Mouse (Mus musculus): Measurements from ENCODE around the gene Lamc2. TPM values are rescaled to one million over a fixed set of nuclear protein-coding genes. Genes with fewer than 3 reads are reported as not detected.

The Lamc2 gene
- polyA plus RNA-seq, 1 experiment from 2014 or later, result 0.70 TPM

DNA sequence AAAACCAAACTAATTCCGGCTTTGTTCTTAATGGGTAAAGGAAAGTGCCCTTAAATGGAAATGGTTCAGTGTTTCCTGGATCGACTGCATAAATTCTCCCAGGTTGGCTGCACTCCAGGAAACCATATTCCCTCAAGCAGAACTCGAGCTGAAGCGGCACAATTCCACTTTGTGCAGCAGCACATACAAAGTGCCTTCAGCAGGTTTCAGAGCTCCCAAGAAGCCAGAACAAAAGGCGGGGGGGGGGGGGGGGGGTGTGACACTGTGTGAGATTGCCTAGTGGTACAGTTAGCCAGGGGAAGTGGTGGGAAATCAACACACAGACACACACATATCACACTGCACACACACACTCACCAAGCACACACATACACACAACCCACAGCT is 5.7 kb upstream of the Lamc2 start:
- 0% methylated on average over 5 of the region's 5 CpGs for WGBS
- 0 out of 2 replicates have a peak, but pooled peaks cover 3% of the 10 kb centered on the region for H3K27me3 ChIP-seq (replicated peaks; ENCODE audit: control insufficient read depth, insufficient read depth, low read length)
- peak overlapping the region; percentile 10; the same call in 1 of the 2 replicates for H3K4me2 ChIP-seq (ENCODE audit: low read length)
- H3K4me1 ChIP-seq (ENCODE audit: control insufficient read depth, insufficient read depth, low read length), result peaks cover 7% of the 10 kb centered on the region
- H3K9ac ChIP-seq (ENCODE audit: low read length), result no peak overlapping the region
- 0 out of 2 replicates have a peak overlapping the region, but pooled peaks have one; percentile 54 for H3K27ac ChIP-seq (ENCODE audit: low read depth, low read length)
- ATAC-seq (peak; percentile 89), DNase-seq (ENCODE audit: low spot score) (peak; percentile 94)
- no peaks in the 10 kb centered on the region for H3K9me3 ChIP-seq (replicated peaks; ENCODE audit: control insufficient read depth, low read length)
- H3K36me3 ChIP-seq (ENCODE audit: control insufficient read depth, insufficient read depth, low read length), result no peaks in the 10 kb centered on the region
- no peak overlapping the region for H3K4me3 ChIP-seq (ENCODE audit: low read depth, low read length)

DNA sequence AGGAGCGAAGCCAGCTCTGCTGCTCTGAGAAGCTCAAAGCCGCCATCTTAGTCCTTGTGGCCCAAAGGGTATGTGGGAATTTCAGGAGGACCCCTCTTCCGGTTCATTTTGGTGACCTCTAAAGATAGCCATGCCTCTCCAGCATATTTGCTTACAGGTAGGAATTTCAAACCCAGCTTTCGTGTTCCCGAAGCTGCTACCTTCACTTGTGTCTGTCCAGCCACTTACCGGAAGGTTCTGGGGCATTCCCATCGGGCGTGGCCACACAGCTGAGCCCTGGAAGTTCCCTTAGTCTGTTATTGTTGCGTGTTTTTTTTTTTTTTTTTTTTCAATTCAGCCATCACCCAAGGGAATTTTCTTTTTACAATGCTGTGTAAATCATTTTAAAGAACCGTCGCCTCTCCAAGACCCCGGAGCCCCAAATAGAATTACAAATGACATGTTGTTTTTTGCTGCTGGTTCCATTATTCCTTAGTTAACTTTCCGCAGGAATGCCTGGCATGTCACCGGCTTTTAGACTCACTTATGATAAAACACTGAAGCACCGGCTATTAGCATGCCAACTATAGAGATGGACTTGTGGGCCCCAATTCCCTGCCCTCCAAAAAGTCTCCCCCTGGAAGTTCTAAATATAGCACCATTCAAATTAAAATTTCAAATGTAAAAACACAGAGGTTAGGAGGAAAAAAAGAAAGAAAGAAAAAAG is 5.1 kb upstream of the Lamc2 start:
- 0 out of 2 replicates have a peak, but pooled peaks cover 3% of the 10 kb centered on the region for H3K27me3 ChIP-seq (replicated peaks; ENCODE audit: control insufficient read depth, insufficient read depth, low read length)
- H3K4me2 ChIP-seq (ENCODE audit: low read length), result peak overlapping the region; percentile 10; the same call in 1 of the 2 replicates
- no peak overlapping the region for H3K27ac ChIP-seq (ENCODE audit: low read depth, low read length)
- H3K4me3 ChIP-seq (ENCODE audit: low read depth, low read length), result no peak overlapping the region
- DNase-seq (ENCODE audit: low spot score) (no peak), ATAC-seq (peak; percentile 71)
- peaks cover 7% of the 10 kb centered on the region for H3K4me1 ChIP-seq (ENCODE audit: control insufficient read depth, insufficient read depth, low read length)
- no peaks in the 10 kb centered on the region for H3K9me3 ChIP-seq (replicated peaks; ENCODE audit: control insufficient read depth, low read length)
- H3K36me3 ChIP-seq (ENCODE audit: control insufficient read depth, insufficient read depth, low read length), result no peaks in the 10 kb centered on the region
- H3K9ac ChIP-seq (ENCODE audit: low read length), result no peak overlapping the region
- 35% methylated on average over 15 of the region's 15 CpGs for WGBS

DNA sequence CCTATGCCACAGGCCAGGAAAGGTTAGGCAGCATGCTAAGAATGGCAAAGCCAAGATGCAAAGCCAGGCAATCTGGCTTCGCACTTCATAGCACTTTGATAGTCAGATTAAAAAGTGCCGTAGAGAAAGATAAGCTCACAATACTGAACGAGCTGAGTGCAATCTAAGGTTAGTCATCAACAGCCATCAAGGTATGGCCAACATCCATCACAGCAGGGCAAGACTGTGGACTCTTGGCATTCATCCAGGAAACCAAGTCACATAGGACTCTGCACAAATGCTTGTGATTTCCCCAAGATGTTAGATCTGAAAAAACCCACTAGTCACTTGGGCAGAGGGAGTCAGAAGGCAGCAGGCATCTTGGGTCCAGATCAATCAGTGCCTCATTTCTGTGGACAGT is 1.8 kb upstream of the Lamc2 start:
- DNase-seq (ENCODE audit: low spot score) (no peak), ATAC-seq (no peak)
- Histone ChIP-seq H3K36me3 (ENCODE audit: control insufficient read depth, insufficient read depth, low read length) (no peaks in the 10 kb centered on the region), H3K27ac (ENCODE audit: low read depth, low read length) (no peak overlapping the region), H3K4me1 (ENCODE audit: control insufficient read depth, insufficient read depth, low read length) (peaks cover 10% of the 10 kb centered on the region), H3K9me3 (replicated peaks; ENCODE audit: control insufficient read depth, low read length) (no peaks in the 10 kb centered on the region), H3K9ac (ENCODE audit: low read length) (no peak overlapping the region), H3K4me3 (ENCODE audit: low read depth, low read length) (no peak overlapping the region), H3K27me3 (replicated peaks; ENCODE audit: control insufficient read depth, insufficient read depth, low read length) (peaks cover 21% of the 10 kb centered on the region), H3K4me2 (ENCODE audit: low read length) (no peak overlapping the region)
- WGBS, result 72% methylated on average over 3 of the region's 3 CpGs

DNA sequence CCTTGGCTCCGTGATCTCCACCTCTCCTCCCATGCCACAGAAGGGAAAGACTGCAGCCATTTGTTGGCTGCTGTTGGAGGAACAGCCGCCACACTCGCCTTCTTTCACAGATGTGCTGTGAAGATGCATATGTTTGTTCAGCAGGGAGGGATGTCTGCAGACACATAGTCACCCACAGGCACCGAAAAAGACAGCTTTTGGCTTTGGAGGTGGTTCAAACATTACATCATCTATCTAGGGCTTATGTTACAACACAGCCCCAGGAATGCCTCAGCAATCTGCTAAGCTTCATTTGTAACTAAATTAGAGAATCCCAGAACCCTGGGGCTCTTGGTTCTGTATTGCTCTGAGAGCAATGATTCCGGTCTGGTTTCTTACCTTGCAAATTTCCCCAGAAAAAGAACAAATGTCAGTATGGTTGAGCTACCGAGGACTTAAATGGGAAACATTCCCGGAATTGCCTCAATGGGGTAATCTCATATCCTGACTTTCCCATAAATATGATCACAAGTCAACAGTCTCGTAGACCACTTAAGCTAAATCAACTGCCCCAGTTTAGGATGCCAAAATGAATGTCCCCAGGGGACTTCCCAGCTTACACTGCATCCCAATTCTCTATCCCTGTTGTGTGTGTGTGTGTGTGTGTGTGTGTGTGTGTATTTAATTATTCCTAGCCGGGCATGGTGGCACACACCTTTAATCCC is 5.5 kb downstream of the Lamc2 start:
- ATAC-seq, result peak; percentile 67; the same call in 1 of the 2 replicates
- Histone ChIP-seq H3K27ac (ENCODE audit: low read depth, low read length) (peak overlapping the region; percentile 21; the same call in 1 of the 2 replicates), H3K4me3 (ENCODE audit: low read depth, low read length) (no peak overlapping the region), H3K9me3 (replicated peaks; ENCODE audit: control insufficient read depth, low read length) (no peaks in the 10 kb centered on the region), H3K27me3 (replicated peaks; ENCODE audit: control insufficient read depth, insufficient read depth, low read length) (peaks cover 12% of the 10 kb centered on the region), H3K4me1 (ENCODE audit: control insufficient read depth, insufficient read depth, low read length) (0 out of 2 replicates have a peak, but pooled peaks cover 6% of the 10 kb centered on the region), H3K36me3 (ENCODE audit: control insufficient read depth, insufficient read depth, low read length) (no peaks in the 10 kb centered on the region), H3K4me2 (ENCODE audit: low read length) (no peak overlapping the region), H3K9ac (ENCODE audit: low read length) (no peak overlapping the region)
- WGBS, result 62% methylated on average over 9 of the region's 9 CpGs
- peak; percentile 79 for DNase-seq (ENCODE audit: low spot score)

DNA sequence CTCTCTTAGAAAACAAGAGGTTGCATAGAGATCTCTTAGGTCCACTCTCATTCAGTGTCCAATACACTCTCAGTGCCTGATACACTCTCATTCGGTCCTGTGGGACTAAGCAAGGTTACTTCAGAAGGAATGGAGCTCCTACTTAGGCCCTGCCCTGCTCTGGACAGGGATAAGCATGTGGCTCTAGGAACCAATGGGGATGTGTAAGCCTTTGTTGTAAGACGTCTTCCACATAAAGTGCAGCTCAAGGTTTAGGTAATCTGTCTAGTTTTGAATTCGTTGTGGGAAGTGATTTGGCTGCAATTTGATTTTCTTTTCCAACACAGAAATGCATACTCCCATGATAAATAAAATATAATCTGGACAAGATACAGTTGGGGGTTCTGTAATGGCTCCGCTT is 6.1 kb downstream of the Lamc2 start:
- no peak overlapping the region for H3K27ac ChIP-seq (ENCODE audit: low read depth, low read length)

DNA sequence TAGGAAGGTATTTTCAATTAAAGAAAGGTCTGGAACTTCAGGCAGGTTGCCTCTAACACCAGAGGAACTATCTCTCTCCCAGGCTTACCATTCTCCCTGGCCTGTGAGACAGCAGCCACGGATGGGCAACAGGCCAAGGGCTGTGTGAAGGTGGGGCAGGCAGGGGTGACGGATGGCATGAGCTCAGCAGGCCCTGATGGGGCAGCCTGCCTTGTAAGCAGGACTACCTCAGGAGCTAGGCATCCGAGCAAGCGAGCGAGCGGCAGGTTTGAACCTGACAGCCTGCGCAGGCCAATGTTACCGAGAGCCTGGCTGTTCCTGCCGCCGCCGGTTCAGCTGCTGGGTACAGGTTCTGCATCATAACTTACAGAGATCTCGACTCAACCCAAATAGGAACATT is 11.4 kb downstream of the Lamc2 start:
- WGBS, result 74% methylated on average over 12 of the region's 12 CpGs
- Histone ChIP-seq H3K4me3 (ENCODE audit: low read depth, low read length) (no peak overlapping the region), H3K4me2 (ENCODE audit: low read length) (no peak overlapping the region), H3K27ac (ENCODE audit: low read depth, low read length) (no peak overlapping the region), H3K27me3 (replicated peaks; ENCODE audit: control insufficient read depth, insufficient read depth, low read length) (no peaks in the 10 kb centered on the region), H3K9ac (ENCODE audit: low read length) (no peak overlapping the region), H3K36me3 (ENCODE audit: control insufficient read depth, insufficient read depth, low read length) (no peaks in the 10 kb centered on the region), H3K9me3 (replicated peaks; ENCODE audit: control insufficient read depth, low read length) (no peaks in the 10 kb centered on the region), H3K4me1 (ENCODE audit: control insufficient read depth, insufficient read depth, low read length) (no peaks in the 10 kb centered on the region)
- DNase-seq (ENCODE audit: low spot score) (no peak), ATAC-seq (no peak)

More for the DNA sequence above, 6.1 kb downstream of the Lamc2 start:
- Histone ChIP-seq H3K9me3 (replicated peaks; ENCODE audit: control insufficient read depth, low read length) (no peaks in the 10 kb centered on the region), H3K27me3 (replicated peaks; ENCODE audit: control insufficient read depth, insufficient read depth, low read length) (peaks cover 6% of the 10 kb centered on the region), H3K4me1 (ENCODE audit: control insufficient read depth, insufficient read depth, low read length) (0 out of 2 replicates have a peak, but pooled peaks cover 4% of the 10 kb centered on the region), H3K9ac (ENCODE audit: low read length) (no peak overlapping the region), H3K4me3 (ENCODE audit: low read depth, low read length) (no peak overlapping the region), H3K4me2 (ENCODE audit: low read length) (no peak overlapping the region), H3K36me3 (ENCODE audit: control insufficient read depth, insufficient read depth, low read length) (no peaks in the 10 kb centered on the region)
- no peak for ATAC-seq
- DNase-seq (ENCODE audit: low spot score), result no peak
- 83% methylated on average over 4 of the region's 4 CpGs for WGBS

DNA sequence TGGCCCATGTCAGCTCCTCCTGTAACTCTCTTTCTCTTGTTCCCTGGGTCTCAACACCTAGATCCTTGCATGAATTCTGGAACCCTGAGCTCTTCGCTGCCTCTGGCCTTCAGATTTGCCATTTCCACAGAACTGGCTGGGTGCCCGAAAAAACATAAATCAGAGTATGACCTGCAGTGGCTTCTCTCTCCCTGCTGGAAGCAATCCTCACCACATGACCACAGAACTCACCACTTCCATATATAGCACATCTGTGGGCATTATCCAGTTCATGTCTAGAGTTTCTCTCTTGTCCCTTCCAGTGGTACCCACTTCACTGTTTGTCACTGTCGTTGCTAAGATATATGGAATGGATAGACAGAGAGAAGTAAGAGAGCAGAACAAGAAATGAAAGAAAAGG is 13.0 kb downstream of the Lamc2 start:
- H3K9me3 ChIP-seq (replicated peaks; ENCODE audit: control insufficient read depth, low read length), result no peaks in the 10 kb centered on the region
- 83% methylated on average over 3 of the region's 3 CpGs for WGBS
- H3K27ac ChIP-seq (ENCODE audit: low read depth, low read length), result no peak overlapping the region
- DNase-seq (ENCODE audit: low spot score), result no peak
- no peak overlapping the region for H3K4me3 ChIP-seq (ENCODE audit: low read depth, low read length)
- no peaks in the 10 kb centered on the region for H3K36me3 ChIP-seq (ENCODE audit: control insufficient read depth, insufficient read depth, low read length)
- no peaks in the 10 kb centered on the region for H3K4me1 ChIP-seq (ENCODE audit: control insufficient read depth, insufficient read depth, low read length)
- no peak overlapping the region for H3K4me2 ChIP-seq (ENCODE audit: low read length)
- H3K27me3 ChIP-seq (replicated peaks; ENCODE audit: control insufficient read depth, insufficient read depth, low read length), result no peaks in the 10 kb centered on the region
- ATAC-seq, result no peak
- no peak overlapping the region for H3K9ac ChIP-seq (ENCODE audit: low read length)

DNA sequence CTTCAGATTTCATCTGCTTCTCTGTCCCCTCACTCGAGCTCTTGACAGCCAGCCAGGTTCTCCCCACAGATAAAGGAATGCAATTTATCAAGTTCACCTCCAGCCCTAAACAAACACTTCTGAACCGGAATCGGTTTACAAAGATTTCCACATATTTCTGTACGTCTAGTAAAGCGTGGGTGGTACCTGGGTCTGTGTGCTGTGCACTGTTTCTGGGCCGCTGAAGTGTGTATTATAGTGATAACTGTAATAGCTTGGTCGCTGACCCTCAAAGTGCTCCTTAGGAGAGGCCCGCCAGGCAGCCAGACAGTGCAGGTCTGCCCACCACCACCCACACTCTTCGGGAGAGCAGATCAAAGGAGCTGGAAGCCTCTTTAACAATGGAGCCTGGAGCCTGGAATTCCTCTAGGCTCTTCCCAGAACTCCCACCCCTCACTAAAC is 13.9 kb downstream of the Lamc2 start:
- no peak for DNase-seq (ENCODE audit: low spot score)
- ATAC-seq, result no peak
- H3K4me1 ChIP-seq (ENCODE audit: control insufficient read depth, insufficient read depth, low read length), result no peaks in the 10 kb centered on the region
- 40% methylated on average over 9 of the region's 9 CpGs for WGBS
- no peak overlapping the region for H3K4me2 ChIP-seq (ENCODE audit: low read length)
- no peak overlapping the region for H3K27ac ChIP-seq (ENCODE audit: low read depth, low read length)
- H3K9me3 ChIP-seq (replicated peaks; ENCODE audit: control insufficient read depth, low read length), result no peaks in the 10 kb centered on the region
- no peak overlapping the region for H3K9ac ChIP-seq (ENCODE audit: low read length)
- H3K36me3 ChIP-seq (ENCODE audit: control insufficient read depth, insufficient read depth, low read length), result no peaks in the 10 kb centered on the region
- H3K27me3 ChIP-seq (replicated peaks; ENCODE audit: control insufficient read depth, insufficient read depth, low read length), result no peaks in the 10 kb centered on the region
- no peak overlapping the region for H3K4me3 ChIP-seq (ENCODE audit: low read depth, low read length)

DNA sequence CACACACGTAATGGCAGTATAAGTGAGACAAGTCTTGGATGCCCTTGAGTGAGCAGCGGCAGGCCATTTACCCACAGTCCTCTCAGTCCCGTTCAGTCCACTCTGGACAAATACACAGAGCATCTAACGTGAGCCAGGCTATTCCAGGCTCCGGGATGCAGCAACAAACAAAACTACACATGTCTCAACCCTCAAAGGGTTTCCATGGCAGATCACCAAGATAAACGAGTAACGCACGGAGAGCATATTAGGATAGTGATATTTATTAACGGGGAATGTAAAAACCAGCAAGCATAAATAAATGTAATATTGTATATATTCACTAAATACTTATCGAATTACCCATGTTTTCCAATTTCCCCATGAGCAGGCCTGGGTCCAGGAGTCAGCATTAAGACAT is 15.2 kb downstream of the Lamc2 start:
- 84% methylated on average over 10 of the region's 10 CpGs for WGBS
- Histone ChIP-seq H3K4me3 (ENCODE audit: low read depth, low read length) (no peak overlapping the region), H3K27ac (ENCODE audit: low read depth, low read length) (no peak overlapping the region), H3K4me1 (ENCODE audit: control insufficient read depth, insufficient read depth, low read length) (no peaks in the 10 kb centered on the region), H3K4me2 (ENCODE audit: low read length) (no peak overlapping the region), H3K9ac (ENCODE audit: low read length) (no peak overlapping the region), H3K27me3 (replicated peaks; ENCODE audit: control insufficient read depth, insufficient read depth, low read length) (no peaks in the 10 kb centered on the region), H3K9me3 (replicated peaks; ENCODE audit: control insufficient read depth, low read length) (no peaks in the 10 kb centered on the region), H3K36me3 (ENCODE audit: control insufficient read depth, insufficient read depth, low read length) (no peaks in the 10 kb centered on the region)
- ATAC-seq, result no peak
- DNase-seq (ENCODE audit: low spot score), result no peak

Data from forebrain, embryonic 14.5 days (tissue).